Mouse (Mus musculus): ENCODE measurements at regions not wholly inside any gene's neighbourhood (a gene's known extent, or its start where the extent isn't known, plus 50 kb on each side); places are given as distances from the start of the nearest gene placed in this dataset.

DNA sequence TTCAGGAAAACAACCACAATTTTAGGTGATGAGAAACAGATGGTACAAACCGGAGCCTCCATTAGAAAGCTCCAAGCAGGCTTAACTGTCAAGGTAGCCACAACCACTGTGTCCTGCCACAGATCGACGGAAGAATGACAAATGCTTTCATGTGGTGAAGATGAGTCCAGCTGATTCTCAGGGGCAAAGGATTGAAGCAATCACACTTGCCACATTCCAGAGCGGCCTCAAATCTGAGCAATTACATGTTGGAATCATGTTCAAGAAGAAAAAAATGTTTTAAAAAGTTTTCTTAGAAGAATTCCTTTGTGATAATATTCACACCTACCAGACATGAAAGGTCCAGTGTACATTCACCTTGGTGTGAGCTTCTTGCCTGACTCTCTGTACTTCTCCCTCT is 57.7 kb upstream of the Far2 start:
- TF ChIP-seq CTCF (IDR thresholded peaks at IDR 0.05; ENCODE audit: low read depth, low read length) (no peak), POLR2A (IDR thresholded peaks at IDR 0.05; ENCODE audit: extremely low read depth, insufficient read depth, low read length) (no peak)
